Mouse (Mus musculus) heart, postnatal 0 days (tissue): ENCODE results near the gene Cdh1.

Source experiments
- CTCF ChIP-seq: IDR thresholded peaks from 2 replicates; pipeline ENCODE4 v1.5.1; 2016; ENCODE audit warnings: antibody characterized with exemption, control low read depth, low read depth
- EP300 ChIP-seq: IDR thresholded peaks from 2 replicates; pipeline ENCODE4 v1.6.1; 2016; ENCODE audit warnings: antibody characterized with exemption, low read depth

DNA sequence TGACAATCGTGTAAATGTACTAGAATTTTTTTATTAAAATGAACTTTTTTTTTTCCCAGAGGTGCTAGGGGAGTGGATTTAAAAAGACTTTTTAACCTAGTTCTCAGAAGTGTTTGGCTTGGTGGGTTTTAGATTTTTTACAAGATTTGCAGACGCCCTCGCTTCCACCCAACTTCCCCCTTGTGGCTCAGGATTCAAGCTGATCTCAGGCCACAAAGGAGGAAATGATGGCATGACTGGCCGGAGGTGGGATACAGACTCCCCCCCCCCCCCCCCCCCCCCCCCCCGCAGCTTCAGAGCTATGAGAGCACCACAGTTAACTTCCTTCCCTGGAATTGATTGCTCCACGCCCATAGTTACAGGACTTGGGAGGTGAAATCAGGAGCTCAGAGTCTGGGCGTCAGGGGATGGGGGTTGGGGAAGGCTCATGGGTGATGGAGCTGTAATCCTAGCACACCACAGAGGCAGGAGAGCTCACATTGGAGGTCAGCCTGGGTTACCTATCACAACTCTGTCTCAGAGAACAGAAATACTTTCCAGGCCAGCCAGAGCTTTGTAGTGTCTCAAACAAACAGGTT, 47.0 kb upstream of the Cdh1 start:
- TF ChIP-seq CTCF (no peak), EP300 (no peak)
